Mouse (Mus musculus) granulocyte monocyte progenitor cell, adult 5-6 weeks (primary cell): ENCODE measurements around the gene Scarf1. TPM values are rescaled to one million over a fixed set of nuclear protein-coding genes. Genes with fewer than 3 reads are reported as not detected.

Experiments used
- ATAC-seq: replicated peaks from 2 replicates; pipeline ENCODE4 v1.8.0; 2016; ENCODE audit warnings: mild to moderate bottlenecking, moderate TSS enrichment, inconsistent platforms; ENCODE audit not compliant: poor library complexity, severe bottlenecking
- total RNA-seq, 2 experiments: library from RNA; stranded (forward) in 1 of 2; stranded (reverse) in 1 of 2; fragments of 200-712, 200-1000 nt in 1 of 2; fragments of >200 nt in 1 of 2; fragmentation: Nextera tagmentation in 1 of 2; gene quantifications; 2 replicates each; pipeline ENCODE4 v1.2.3; 2014 to 2017

Scarf1 gene
- total RNA-seq, 2 experiments from 2014 or later: 2.3 to 3.8 TPM

DNA sequence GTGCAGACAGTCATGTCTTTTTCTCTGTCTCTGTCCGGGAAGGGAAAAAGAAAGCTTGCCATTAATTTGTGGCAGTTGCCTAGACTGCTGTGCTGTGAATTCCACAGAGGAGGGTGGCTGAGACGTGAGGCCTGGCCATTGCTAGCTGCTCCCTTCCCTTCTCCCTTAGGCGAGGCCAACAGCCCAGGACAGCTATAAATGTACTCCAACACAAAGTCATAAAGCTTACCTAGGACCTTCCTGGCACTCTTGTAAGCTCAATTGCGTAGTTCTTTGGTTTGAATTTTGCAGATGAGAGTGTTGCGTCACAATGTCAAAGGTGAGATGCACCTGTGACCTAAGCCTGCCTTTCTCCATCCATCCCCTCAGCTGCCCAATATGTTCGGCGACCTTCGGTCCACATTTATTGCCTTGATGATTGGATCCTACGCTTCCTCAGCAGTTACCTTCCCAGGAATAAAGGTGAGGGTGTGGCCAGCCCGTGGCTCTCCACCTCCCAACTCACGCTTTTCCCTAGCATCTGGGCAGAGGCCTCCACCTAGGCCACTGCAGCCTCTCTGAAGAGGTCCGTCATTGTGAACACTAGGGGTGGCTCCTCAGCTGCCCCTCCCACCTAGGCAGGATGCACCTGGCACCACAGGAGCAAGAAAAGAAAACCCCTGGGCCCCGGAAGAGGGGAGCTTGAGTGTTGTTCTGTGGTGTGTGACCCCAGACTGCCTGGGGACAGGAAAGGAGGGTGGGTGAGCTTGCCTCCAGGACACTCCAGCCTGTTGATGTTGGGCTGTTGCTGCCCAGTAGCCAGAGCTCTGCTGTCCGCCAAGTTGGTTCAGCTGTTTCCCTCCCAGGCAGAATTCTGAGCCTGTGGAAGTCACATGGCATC, 47.4 kb downstream of the Scarf1 start:
- ATAC-seq: peak; percentile 36

DNA sequence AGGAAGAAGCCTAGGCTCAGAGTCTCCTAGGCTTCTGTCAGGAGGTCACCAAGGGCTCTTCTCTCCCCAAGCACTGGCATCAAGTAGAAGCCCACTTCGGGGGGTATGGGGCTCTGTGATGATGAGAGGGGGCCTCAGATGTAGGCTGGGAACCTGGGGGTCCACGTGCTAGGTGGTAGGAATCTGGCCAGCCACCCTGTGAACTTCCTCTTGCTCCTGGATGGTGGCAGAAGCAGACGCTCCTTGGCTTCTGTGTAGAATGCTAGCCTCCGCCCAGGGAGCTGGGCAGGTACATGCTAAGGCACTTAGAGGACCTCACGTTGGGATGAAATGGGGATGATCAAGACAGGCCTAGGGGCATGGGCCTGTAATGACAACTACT, 48.1 kb downstream of the Scarf1 start:
- no peak for ATAC-seq

GRCm38 (mm10) chr11:75562840-75563239, 49.5 kb downstream of the Scarf1 start:
- no peak for ATAC-seq

DNA sequence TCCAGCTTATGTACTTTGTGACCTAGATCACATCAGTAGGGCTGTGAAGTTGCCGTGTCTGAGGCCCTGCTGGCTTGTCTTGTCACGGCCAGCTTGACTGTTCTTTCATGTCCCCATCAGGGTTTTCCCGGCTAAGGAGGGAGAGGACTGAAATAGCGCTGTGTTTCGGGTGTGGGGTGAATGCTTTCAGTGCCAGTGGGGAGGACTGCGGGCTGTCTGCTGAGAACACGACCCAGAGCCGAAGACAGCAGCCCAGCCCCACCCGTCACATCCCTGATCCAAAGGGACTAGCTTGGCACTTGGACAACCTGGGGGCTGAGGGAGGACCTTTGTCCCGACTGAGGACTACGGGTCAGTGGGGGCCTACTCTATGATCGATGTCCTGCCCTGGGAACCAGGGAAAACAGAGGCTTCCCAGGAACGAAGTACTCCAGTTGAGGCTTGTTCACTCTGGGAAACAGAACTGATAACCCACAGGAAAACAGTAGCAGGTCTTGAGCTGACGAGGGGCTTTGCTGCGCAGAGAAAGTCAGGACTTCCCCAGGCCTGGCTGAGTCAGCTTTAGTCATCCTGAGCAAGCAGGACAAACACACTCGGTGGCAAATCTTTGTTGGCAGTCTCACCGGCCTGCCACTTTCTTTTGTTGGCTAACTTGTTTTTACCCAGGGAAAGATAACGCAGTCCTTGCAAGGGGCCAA, 50.7 kb downstream of the Scarf1 start:
- no peak for ATAC-seq

DNA sequence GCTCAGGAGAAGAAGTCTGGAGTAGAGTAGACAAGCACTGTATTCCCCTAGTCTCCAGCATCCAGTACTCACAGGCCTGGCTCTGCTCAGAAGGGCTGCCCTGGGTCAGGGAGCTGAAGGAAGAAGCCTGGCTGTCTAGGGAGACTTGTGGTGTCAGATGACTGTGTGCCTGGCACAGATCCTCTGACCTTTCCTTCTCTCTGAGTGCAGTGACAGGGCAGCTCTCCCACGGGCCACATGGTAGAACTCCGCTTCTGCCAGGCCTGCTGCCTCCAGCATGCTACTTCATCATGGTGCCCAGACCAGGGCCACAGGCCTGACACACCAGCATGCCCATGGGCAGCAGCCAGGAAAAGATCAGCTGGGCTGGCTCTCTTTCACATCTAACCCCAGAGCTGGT, 52.5 kb downstream of the Scarf1 start:
- no peak for ATAC-seq

- peak; percentile 40 for ATAC-seq
These were observed 53.2 kb downstream of the Scarf1 start for GRCm38 (mm10) chr11:75566276-75567196.

GRCm38 (mm10) chr11:75567346-75568114, 54.2 kb downstream of the Scarf1 start:
- no peak for ATAC-seq

DNA sequence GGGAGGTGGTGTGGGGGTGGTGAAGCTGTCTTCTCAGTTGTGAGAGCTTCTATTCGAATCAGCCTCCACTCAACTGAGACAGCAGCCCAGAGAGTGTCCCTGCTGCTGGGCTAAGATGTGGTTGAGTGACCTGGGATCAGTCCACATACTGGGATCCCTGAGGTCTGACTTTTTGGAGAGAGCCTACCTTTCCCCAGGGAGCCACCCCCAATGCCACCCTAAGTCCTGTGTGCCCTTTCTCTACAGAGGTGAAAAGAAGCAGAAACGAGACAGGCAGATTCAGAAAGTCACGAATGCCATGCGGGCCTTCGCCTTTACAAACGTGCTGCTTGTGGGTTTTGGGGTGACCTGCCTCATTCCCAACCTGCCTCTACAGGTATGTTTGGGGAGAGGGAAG, 54.8 kb downstream of the Scarf1 start:
- ATAC-seq: no peak

DNA sequence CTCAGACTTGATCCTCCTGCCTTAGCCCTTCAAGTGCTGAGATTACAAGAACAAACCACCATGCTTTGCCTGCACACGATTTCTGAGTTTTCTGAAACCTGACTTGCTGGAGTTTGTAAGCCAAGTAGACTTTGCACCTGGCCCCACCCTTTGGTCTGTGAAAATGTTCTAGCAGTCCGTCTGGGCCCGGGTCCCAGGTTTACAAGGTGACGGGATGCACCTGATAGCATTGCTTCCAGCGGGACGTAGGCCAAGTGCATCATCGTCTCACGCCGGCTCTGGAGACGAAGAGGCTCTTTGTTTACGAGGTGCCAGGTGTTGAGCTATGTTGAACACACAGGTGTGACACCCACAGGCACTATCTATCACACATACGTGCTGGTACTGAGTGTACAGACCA, 55.6 kb downstream of the Scarf1 start:
- ATAC-seq: no peak

GRCm38 (mm10) chr11:75570375-75571125, 57.2 kb downstream of the Scarf1 start:
- ATAC-seq: no peak; the same call in 1 of the 2 replicates

DNA sequence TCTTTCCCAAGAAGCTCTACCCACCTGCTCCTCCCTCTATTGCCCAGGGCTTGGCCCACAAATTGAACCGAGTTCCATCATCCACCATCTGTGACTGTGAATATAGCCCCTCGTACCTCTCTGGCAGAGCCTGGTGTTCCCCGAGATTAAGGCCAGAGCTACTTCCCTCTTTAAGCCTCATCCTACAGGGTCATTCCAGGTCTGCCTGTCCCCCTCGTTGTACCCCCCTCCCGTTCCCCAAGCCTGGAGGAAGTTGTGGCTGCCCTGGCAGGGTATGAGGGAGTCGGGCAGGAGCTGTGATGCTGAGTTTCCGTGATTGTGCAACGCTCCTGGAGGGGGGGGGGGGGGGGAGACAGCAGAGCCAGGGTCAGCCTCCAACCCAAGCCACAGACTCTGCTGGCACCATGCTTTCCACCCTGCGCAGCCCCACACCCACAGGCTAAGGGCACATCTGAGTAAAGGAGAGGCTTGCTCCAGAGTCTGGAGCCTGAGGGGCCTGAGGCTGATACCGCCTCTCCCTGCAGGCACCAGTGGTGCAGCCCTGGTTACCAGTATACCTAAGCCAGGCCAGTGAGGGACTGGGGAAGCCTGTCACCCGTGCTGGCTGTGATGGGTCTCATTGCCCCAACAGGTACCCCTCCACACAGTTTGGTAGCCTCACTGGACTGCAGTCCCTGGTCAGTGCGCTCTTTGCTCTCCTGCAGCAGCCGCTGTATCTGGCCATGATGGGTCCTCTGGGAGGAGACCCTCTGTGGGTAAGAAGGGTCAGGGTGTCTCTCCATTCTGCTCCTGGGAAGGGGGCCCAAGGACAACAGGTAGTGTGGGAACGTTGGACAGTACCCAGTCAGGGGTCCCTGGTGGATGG, 58.0 kb downstream of the Scarf1 start:
- peak; percentile 68 for ATAC-seq

- no peak for ATAC-seq
These were observed 59.0 kb downstream of the Scarf1 start for GRCm38 (mm10) chr11:75572301-75572791.

DNA sequence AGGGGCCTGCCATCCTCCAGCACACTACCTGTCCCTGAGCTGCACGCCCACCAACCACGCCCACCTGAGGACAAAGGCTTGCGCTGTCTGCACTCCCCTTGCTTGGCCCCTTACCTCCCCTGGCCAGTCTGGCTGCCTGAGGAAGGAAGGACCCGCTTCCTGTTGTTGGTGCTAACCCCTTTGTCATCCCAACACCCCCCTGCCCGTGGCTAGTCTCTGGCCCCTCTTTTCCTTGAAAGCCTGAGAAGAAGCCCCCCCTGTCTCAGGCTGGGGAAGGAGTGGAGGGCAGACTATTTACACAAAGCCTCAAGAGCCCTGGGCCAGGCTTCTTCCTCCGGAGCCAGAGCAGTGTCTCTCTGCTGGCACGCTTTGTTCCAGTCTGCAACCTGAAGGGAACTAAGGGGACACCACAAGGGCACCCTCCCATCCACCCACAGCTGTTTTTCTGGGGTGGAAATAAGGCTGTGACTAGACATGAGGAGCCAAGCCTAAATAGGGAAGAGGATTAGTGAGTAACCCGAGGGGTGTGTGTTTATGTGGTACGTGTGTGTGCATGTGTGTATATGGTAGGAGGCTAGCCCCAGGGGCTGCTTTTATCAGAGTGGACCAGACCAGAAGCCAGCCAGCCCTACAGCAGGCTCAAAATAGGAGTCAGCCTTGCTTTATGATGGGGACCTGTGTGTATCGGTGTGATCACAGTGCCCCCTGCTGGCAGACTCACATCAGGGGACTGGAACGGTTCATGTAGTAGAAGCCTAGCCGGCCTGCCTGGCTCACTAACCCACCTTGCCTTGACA, 59.7 kb downstream of the Scarf1 start:
- peak; percentile 57 for ATAC-seq

GRCm38 (mm10) chr11:75574378-75575123, 61.2 kb downstream of the Scarf1 start:
- no peak for ATAC-seq

DNA sequence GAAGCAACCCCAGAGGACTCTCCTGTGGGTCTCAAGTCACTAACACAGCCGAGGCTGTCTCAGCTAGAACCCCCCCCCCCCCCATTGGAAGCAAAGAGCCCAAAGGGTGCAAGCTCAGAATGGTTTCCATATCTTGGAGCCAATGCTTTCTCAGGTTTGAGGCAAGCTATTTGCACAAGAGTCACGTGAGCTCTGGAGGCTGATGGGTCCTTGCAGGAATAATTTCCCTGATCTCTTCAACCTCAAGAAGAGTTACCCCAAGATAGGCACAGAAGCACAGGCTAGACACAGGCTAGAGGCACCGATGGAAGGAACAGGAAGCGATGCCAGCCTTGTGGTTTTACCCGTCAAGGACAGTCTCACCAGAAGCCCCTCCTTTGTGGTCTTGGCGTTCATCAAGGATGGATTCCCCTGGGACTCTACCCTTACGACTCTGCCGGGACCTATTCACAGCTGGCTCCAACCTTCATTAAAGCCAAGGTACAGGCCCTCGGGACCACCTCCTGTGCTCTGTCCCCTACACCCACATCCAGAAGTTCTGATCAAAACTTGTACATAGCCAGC, 62.3 kb downstream of the Scarf1 start:
- ATAC-seq: peak; percentile 16; the same call in 1 of the 2 replicates
